Mouse (Mus musculus): ENCODE data around the gene Zscan4-ps1. TPM values are rescaled to one million over a fixed set of nuclear protein-coding genes. Genes with fewer than 3 reads are reported as not detected.
"Not testable (repeated sequence)": the region's sequence is repeated elsewhere in the genome, so short reads cannot be mapped to it uniquely, and the experiment has no call there.

Zscan4-ps1 gene
- polyA plus RNA-seq (2016; fragmentation: Nextera tagmentation; extraction: Ambion mirVana) = not detected in 2 replicates

DNA sequence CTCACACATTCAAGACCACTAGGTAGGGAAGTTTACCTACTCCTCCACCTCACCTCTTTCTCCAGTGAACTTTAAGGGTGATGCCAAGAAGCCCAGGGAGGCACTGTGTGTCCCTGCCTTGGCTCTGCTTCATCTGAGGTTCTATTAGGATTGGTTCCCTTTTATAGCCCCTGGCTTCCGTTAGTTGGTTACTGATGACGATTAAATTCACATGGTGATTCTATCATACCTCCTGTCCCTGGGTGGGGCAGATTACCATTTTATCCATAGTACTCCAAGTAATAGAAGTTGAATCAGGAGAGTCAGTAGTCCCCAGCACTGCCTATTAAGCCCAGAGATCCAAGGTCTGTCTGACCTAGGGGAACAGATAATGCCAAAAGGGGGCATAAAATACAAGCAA, at the start of gene Zscan4-ps1:
Zscan4-ps1 (minus strand) TSS at position 101 of the 400 bp plus-strand sequence.
- not testable (repeated sequence) for H3K36me3 ChIP-seq; H3K4me1 ChIP-seq; H3K9me3 ChIP-seq (replicated peaks); H3K27me3 ChIP-seq (ENCODE audit: low read depth, poor library complexity, severe bottlenecking); H3K4me3 ChIP-seq; DNase-seq (ENCODE audit: low spot score); H3K27ac ChIP-seq
- 89% methylated on average over 2 of the region's 2 CpGs for WGBS

Other genes starting within 250 kb of the Zscan4-ps1 start
- not detected in 2 replicates for gene Zscan4b, start 164.6 kb downstream of the Zscan4-ps1 start, polyA plus RNA-seq (2016; fragmentation: Nextera tagmentation; extraction: Ambion mirVana)
- not detected in 2 replicates for gene Zscan4c, start 63.9 kb downstream of the Zscan4-ps1 start, polyA plus RNA-seq (2016; fragmentation: Nextera tagmentation; extraction: Ambion mirVana)
- gene Zscan4d, start 96.5 kb upstream of the Zscan4-ps1 start, polyA plus RNA-seq (2016; fragmentation: Nextera tagmentation; extraction: Ambion mirVana) = not detected in 2 replicates
- gene Zscan4e, start 241.0 kb upstream of the Zscan4-ps1 start, polyA plus RNA-seq (2016; fragmentation: Nextera tagmentation; extraction: Ambion mirVana) = not detected in 2 replicates

Measured in limb, embryonic 10.5 days (tissue).